Mouse (Mus musculus) limb, embryonic 14.5 days (tissue): Measurements from ENCODE around the gene Eif2ak2. TPM values are rescaled to one million over a fixed set of nuclear protein-coding genes. Genes with fewer than 3 reads are reported as not detected.
A peak's percentile ranks its signal among the peaks of the same experiment; 100 is the strongest.

ENCODE experiments used
- ATAC-seq: fragments of 200-750 bp; cut with Nextera tagmentation; 2 replicates; pipeline ENCODE4 v1.8.0; 2017; ENCODE audit warnings: low read depth, moderate number of reproducible peaks, moderate TSS enrichment; ENCODE audit not compliant: low FRiP score
- DNase-seq: peaks from one replicate; pipeline ENCODE4 v3.0.0-alpha.2; 2015; ENCODE audit warnings: low spot score
- H3K27ac ChIP-seq: fragments of 300-500 bp; sonication (generic); replicated peaks from 2 replicates; pipeline ENCODE4 v1.5.1; 2014; ENCODE audit warnings: low read depth, mild to moderate bottlenecking, low read length, moderate library complexity, mixed read lengths
- H3K27me3 ChIP-seq: fragments of 300-500 bp; sonication (generic); 2 replicates; pipeline ENCODE4 v1.6.1; 2014; ENCODE audit warnings: low read length, mixed read lengths; ENCODE audit not compliant: control insufficient read depth, insufficient read depth
- H3K36me3 ChIP-seq: fragments of 300-500 bp; sonication (generic); 2 replicates; pipeline ENCODE4 v1.6.1; 2014; ENCODE audit warnings: mild to moderate bottlenecking, low read length, moderate library complexity, mixed read lengths; ENCODE audit not compliant: control insufficient read depth, insufficient read depth
- H3K4me1 ChIP-seq: fragments of 300-500 bp; sonication (generic); 2 replicates; pipeline ENCODE4 v1.6.1; 2014; ENCODE audit warnings: antibody characterized with exemption, low read length, mixed read lengths; ENCODE audit not compliant: control insufficient read depth, insufficient read depth
- H3K4me2 ChIP-seq: fragments of 300-500 bp; sonication (generic); replicated peaks from 2 replicates; pipeline ENCODE4 v1.6.1; 2014; ENCODE audit warnings: low read depth, mild to moderate bottlenecking, low read length, moderate library complexity; ENCODE audit not compliant: severe bottlenecking
- H3K4me3 ChIP-seq: fragments of 300-500 bp; sonication (generic); replicated peaks from 2 replicates; pipeline ENCODE4 v1.5.1; 2014; ENCODE audit warnings: low read length
- H3K9ac ChIP-seq: fragments of 300-500 bp; sonication (generic); 2 replicates; pipeline ENCODE4 v1.6.1; 2014; ENCODE audit warnings: mild to moderate bottlenecking, low read depth, low read length, moderate library complexity; ENCODE audit not compliant: severe bottlenecking
- H3K9me3 ChIP-seq: fragments of 300-500 bp; sonication (generic); 2 replicates; pipeline ENCODE4 v1.6.1; 2016; ENCODE audit warnings: low read length; ENCODE audit not compliant: control insufficient read depth
- POLR2A ChIP-seq: fragments of 200-500 bp; IDR thresholded peaks from 2 replicates; pipeline ENCODE4 v1.8.0; 2012; ENCODE audit warnings: inconsistent platforms, mild to moderate bottlenecking, moderate library complexity, borderline replicate concordance; ENCODE audit not compliant: insufficient read depth, insufficient read length; ENCODE audit errors: extremely low read depth
- WGBS: fragments of 180-500 bp; shearing (Covaris S2); extraction: QIAGEN DNeasy Blood & Tissue Kit; methylation state at CpG from one replicate; pipeline ENCODE4 v1.1.7; 2014; 5-methylcytosine and 5-hydroxymethylcytosine counted together
- polyA plus RNA-seq, 2 experiments: library from polyadenylated mRNA; depleted of rRNA in 1 of 2; stranded (reverse) in 1 of 2; unstranded in 1 of 2; fragments of >200 nt; fragmentation: Nextera tagmentation in 1 of 2; extraction: Ambion mirVana in 1 of 2; gene quantifications; 2 replicates each; pipeline versions ENCODE4 v1.2.1 to v1.2.3; 2012 to 2014

The Eif2ak2 gene
- polyA plus RNA-seq, 2 experiments = 7.4 to 8.7 TPM

GRCm38 (mm10) chr17:78895394-78895793, 13.0 kb upstream of the Eif2ak2 start:
- DNase-seq = peak; percentile 92

GRCm38 (mm10) chr17:78894991-78895390, 12.6 kb upstream of the Eif2ak2 start:
- Histone ChIP-seq H3K27me3 (no peaks in the 10 kb centered on the region), H3K4me3 (no peak overlapping the region), H3K9me3 (no peaks in the 10 kb centered on the region), H3K4me2 (peak overlapping the region; percentile 43), H3K9ac (0 out of 2 replicates have a peak overlapping the region, but pooled peaks have one; percentile 43), H3K36me3 (no peaks in the 10 kb centered on the region), H3K27ac (no peak overlapping the region), H3K4me1 (peaks cover 2% of the 10 kb centered on the region; the same call in 1 of the 2 replicates)
- WGBS = 74% methylated on average over 7 of the region's 7 CpGs
- TF ChIP-seq POLR2A = no peak
- DNase-seq (no peak), ATAC-seq (no peak)

More at GRCm38 (mm10) chr17:78895394-78895793, 13.0 kb upstream of the Eif2ak2 start:
- H3K36me3 ChIP-seq = no peaks in the 10 kb centered on the region
- H3K4me2 ChIP-seq = peak overlapping the region; percentile 43
- 15% methylated on average over 8 of the region's 8 CpGs for WGBS
- no peaks in the 10 kb centered on the region for H3K27me3 ChIP-seq
- peak overlapping the region; percentile 43; the same call in 1 of the 2 replicates for H3K9ac ChIP-seq
- no peak overlapping the region for H3K27ac ChIP-seq
- H3K4me3 ChIP-seq = peak overlapping the region; percentile 23
- H3K9me3 ChIP-seq = no peaks in the 10 kb centered on the region
- H3K4me1 ChIP-seq = peaks cover 2% of the 10 kb centered on the region; the same call in 1 of the 2 replicates
- 0 out of 2 replicates have a peak, but pooled peaks have one; percentile 68 for ATAC-seq
- TF ChIP-seq POLR2A = no peak

- no peak overlapping the region for H3K4me2 ChIP-seq
- ATAC-seq (no peak), DNase-seq (no peak)
- TF ChIP-seq POLR2A = no peak
- no peaks in the 10 kb centered on the region for H3K9me3 ChIP-seq
- no peak overlapping the region for H3K9ac ChIP-seq
- no peak overlapping the region for H3K27ac ChIP-seq
- no peaks in the 10 kb centered on the region for H3K27me3 ChIP-seq
- H3K4me3 ChIP-seq = no peak overlapping the region
- 76% methylated on average over 9 of the region's 9 CpGs for WGBS
- no peaks in the 10 kb centered on the region for H3K36me3 ChIP-seq
- H3K4me1 ChIP-seq = peaks cover 2% of the 10 kb centered on the region; the same call in 1 of the 2 replicates
These were observed 8.6 kb upstream of the Eif2ak2 start for GRCm38 (mm10) chr17:78891020-78891419.

- WGBS = 52% methylated on average over 3 of the region's 3 CpGs
- ATAC-seq = no peak
- no peaks in the 10 kb centered on the region for H3K27me3 ChIP-seq
- H3K4me2 ChIP-seq = no peak overlapping the region
- DNase-seq = no peak
- H3K4me1 ChIP-seq = no peaks in the 10 kb centered on the region
- no peak overlapping the region for H3K27ac ChIP-seq
- no peaks in the 10 kb centered on the region for H3K36me3 ChIP-seq
- no peak for TF ChIP-seq POLR2A
- H3K9me3 ChIP-seq = no peaks in the 10 kb centered on the region
- H3K4me3 ChIP-seq = no peak overlapping the region
- H3K9ac ChIP-seq = no peak overlapping the region
These were observed 6.8 kb upstream of the Eif2ak2 start for GRCm38 (mm10) chr17:78889184-78889583.

GRCm38 (mm10) chr17:78888554-78888953, 6.2 kb upstream of the Eif2ak2 start:
- no peak for TF ChIP-seq POLR2A
- no peak overlapping the region for H3K4me3 ChIP-seq

More at GRCm38 (mm10) chr17:78888554-78888953, 6.2 kb upstream of the Eif2ak2 start:
- no peak for ATAC-seq
- DNase-seq = no peak
- Histone ChIP-seq H3K27me3 (no peaks in the 10 kb centered on the region), H3K9me3 (no peaks in the 10 kb centered on the region), H3K27ac (no peak overlapping the region), H3K9ac (no peak overlapping the region), H3K4me2 (no peak overlapping the region), H3K4me1 (no peaks in the 10 kb centered on the region), H3K36me3 (no peaks in the 10 kb centered on the region)
- whole genome bisulfite sequencing = 82% methylated on average over 4 of the region's 4 CpGs
